Mouse (Mus musculus): ENCODE results near the gene Tfeb. TPM values are rescaled to one million over a fixed set of nuclear protein-coding genes. Genes with fewer than 3 reads are reported as not detected.

Tfeb gene
- polyA plus RNA-seq, 1 experiment from 2014 or later: 19.6 TPM

GRCm38 (mm10) chr17:47792098-47792863, 55.5 kb downstream of the Tfeb start:
- no peak overlapping the region for H3K4me2 ChIP-seq (replicated peaks; ENCODE audit: low read depth, low read length)
- ATAC-seq (ENCODE audit: low FRiP score, low TSS enrichment): peak; percentile 62
- no peak overlapping the region for H3K27ac ChIP-seq (ENCODE audit: low read length)
- no peaks in the 10 kb centered on the region for H3K9me3 ChIP-seq (ENCODE audit: low read length)
- H3K4me3 ChIP-seq (ENCODE audit: low read length): no peak overlapping the region
- peaks cover 23% of the 10 kb centered on the region for H3K4me1 ChIP-seq (ENCODE audit: insufficient read depth, low read length)
- no peaks in the 10 kb centered on the region for H3K27me3 ChIP-seq (ENCODE audit: insufficient read depth, low read length)
- no peaks in the 10 kb centered on the region for H3K36me3 ChIP-seq (ENCODE audit: insufficient read depth, low read length)
- 0 out of 2 replicates have a peak overlapping the region, but pooled peaks have one; percentile 1 for H3K9ac ChIP-seq (replicated peaks; ENCODE audit: low read length)
- WGBS: 20% methylated on average over 15 of the region's 15 CpGs

DNA sequence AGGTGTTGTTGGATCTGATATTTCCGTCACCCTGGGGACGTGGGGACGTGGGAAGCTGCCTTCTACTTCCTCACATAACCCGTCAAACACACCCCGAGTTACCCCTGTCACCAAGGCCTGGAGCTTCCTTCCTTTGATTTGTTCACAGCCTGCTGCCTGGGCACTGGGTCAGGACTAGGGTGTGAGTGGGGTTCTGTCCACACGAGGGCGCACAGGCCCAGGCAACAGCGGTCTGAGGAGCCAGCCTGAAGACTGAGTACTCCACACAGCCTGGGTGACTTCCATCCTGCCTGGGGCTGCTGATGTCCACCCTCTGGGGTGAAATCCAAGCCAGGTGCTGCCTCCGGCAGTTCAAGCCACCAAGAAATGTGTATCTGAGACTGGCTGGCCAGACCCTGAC, 56.5 kb downstream of the Tfeb start:
- Histone ChIP-seq H3K9ac (replicated peaks; ENCODE audit: low read length) (no peak overlapping the region), H3K27ac (ENCODE audit: low read length) (no peak overlapping the region), H3K4me2 (replicated peaks; ENCODE audit: low read depth, low read length) (no peak overlapping the region), H3K4me3 (ENCODE audit: low read length) (no peak overlapping the region), H3K4me1 (ENCODE audit: insufficient read depth, low read length) (peaks cover 16% of the 10 kb centered on the region), H3K36me3 (ENCODE audit: insufficient read depth, low read length) (no peaks in the 10 kb centered on the region), H3K9me3 (ENCODE audit: low read length) (no peaks in the 10 kb centered on the region), H3K27me3 (ENCODE audit: insufficient read depth, low read length) (no peaks in the 10 kb centered on the region)
- ATAC-seq (ENCODE audit: low FRiP score, low TSS enrichment): peak; percentile 81
- WGBS: 8% methylated on average over 9 of the region's 9 CpGs

DNA sequence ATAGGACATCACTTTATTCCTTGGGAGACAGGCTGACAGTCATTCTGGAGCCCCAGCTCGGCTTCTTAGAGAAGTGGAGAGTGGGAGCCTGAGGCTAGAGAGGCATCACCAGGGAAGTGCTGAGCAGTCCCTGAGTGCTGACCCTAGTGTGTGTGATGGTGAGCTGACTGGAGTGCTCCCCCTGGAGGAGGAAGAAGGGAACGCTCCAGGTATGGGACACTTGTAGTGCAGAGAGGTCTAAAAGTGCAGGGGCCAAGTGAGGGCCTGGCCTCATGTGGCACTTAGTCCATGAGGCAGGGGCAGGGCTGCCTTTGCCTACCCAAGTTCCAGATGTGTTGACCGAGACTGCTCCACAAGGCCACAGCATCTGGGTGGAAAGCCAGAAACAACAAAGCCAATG, 58.6 kb downstream of the Tfeb start:
- no peak overlapping the region for H3K4me3 ChIP-seq (ENCODE audit: low read length)
- no peak overlapping the region for H3K9ac ChIP-seq (replicated peaks; ENCODE audit: low read length)
- H3K4me1 ChIP-seq (ENCODE audit: insufficient read depth, low read length): peaks cover 16% of the 10 kb centered on the region
- no peaks in the 10 kb centered on the region for H3K27me3 ChIP-seq (ENCODE audit: insufficient read depth, low read length)
- no peaks in the 10 kb centered on the region for H3K36me3 ChIP-seq (ENCODE audit: insufficient read depth, low read length)
- 31% methylated on average over 3 of the region's 3 CpGs for WGBS
- no peak overlapping the region for H3K4me2 ChIP-seq (replicated peaks; ENCODE audit: low read depth, low read length)
- H3K9me3 ChIP-seq (ENCODE audit: low read length): no peaks in the 10 kb centered on the region
- H3K27ac ChIP-seq (ENCODE audit: low read length): no peak overlapping the region
- no peak for ATAC-seq (ENCODE audit: low FRiP score, low TSS enrichment)

GRCm38 (mm10) chr17:47796156-47796816, 59.5 kb downstream of the Tfeb start:
- Histone ChIP-seq H3K9ac (replicated peaks; ENCODE audit: low read length) (no peak overlapping the region), H3K9me3 (ENCODE audit: low read length) (no peaks in the 10 kb centered on the region), H3K4me1 (ENCODE audit: insufficient read depth, low read length) (peaks cover 16% of the 10 kb centered on the region), H3K4me3 (ENCODE audit: low read length) (no peak overlapping the region), H3K27me3 (ENCODE audit: insufficient read depth, low read length) (no peaks in the 10 kb centered on the region), H3K4me2 (replicated peaks; ENCODE audit: low read depth, low read length) (no peak overlapping the region), H3K36me3 (ENCODE audit: insufficient read depth, low read length) (no peaks in the 10 kb centered on the region), H3K27ac (ENCODE audit: low read length) (no peak overlapping the region)
- WGBS: 36% methylated on average over 16 of the region's 16 CpGs
- no peak for ATAC-seq (ENCODE audit: low FRiP score, low TSS enrichment)

DNA sequence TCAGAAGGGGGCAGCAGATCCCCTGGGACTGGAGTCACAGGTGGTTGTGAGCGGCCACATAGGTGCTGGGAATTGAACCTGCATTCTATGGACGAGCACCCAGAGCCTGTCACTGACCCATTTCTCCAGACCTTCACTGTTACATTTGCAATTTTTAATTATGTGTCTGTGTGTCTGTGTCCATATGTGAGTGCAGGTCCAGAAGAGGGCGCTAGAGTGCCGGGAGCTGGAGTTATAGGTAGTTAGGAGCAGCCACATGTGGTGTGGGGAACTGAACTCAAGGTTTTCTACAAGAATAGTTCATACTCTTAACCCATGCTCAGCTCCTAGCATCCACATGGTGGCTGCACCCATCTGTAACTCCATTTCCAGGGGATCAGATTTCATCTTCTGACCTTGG, 60.1 kb downstream of the Tfeb start:
- H3K4me3 ChIP-seq (ENCODE audit: low read length): no peak overlapping the region
- H3K4me1 ChIP-seq (ENCODE audit: insufficient read depth, low read length): peaks cover 16% of the 10 kb centered on the region
- no peaks in the 10 kb centered on the region for H3K9me3 ChIP-seq (ENCODE audit: low read length)
- H3K9ac ChIP-seq (replicated peaks; ENCODE audit: low read length): no peak overlapping the region
- H3K27me3 ChIP-seq (ENCODE audit: insufficient read depth, low read length): no peaks in the 10 kb centered on the region
- H3K36me3 ChIP-seq (ENCODE audit: insufficient read depth, low read length): no peaks in the 10 kb centered on the region
- ATAC-seq (ENCODE audit: low FRiP score, low TSS enrichment): no peak
- no peak overlapping the region for H3K27ac ChIP-seq (ENCODE audit: low read length)
- WGBS: 74% methylated on average over 4 of the region's 4 CpGs
- no peak overlapping the region for H3K4me2 ChIP-seq (replicated peaks; ENCODE audit: low read depth, low read length)

DNA sequence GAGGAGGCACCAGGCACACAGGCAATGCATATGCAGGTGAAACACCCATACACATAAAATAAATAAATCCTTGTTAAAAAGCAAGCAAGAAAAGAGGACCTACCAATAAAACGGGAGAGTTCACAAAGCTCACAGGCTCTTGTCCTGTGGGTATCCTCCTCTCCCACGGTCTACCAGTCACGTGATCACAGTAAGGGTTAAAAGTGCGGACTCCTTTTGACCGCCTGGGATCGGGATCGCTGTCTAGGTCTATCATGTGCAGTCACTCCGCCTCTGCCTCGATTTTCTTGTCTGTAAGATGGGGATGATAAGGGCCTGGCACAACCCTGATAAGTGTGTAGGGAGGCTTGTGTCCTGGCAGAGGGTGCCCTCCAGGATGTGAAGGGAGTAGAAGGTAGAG, 60.6 kb downstream of the Tfeb start:
- H3K4me1 ChIP-seq (ENCODE audit: insufficient read depth, low read length): peaks cover 15% of the 10 kb centered on the region
- H3K9me3 ChIP-seq (ENCODE audit: low read length): no peaks in the 10 kb centered on the region
- H3K27ac ChIP-seq (ENCODE audit: low read length): no peak overlapping the region
- ATAC-seq (ENCODE audit: low FRiP score, low TSS enrichment): no peak
- no peak overlapping the region for H3K4me3 ChIP-seq (ENCODE audit: low read length)
- H3K36me3 ChIP-seq (ENCODE audit: insufficient read depth, low read length): no peaks in the 10 kb centered on the region
- H3K4me2 ChIP-seq (replicated peaks; ENCODE audit: low read depth, low read length): no peak overlapping the region
- WGBS: 61% methylated on average over 9 of the region's 9 CpGs
- H3K27me3 ChIP-seq (ENCODE audit: insufficient read depth, low read length): no peaks in the 10 kb centered on the region
- no peak overlapping the region for H3K9ac ChIP-seq (replicated peaks; ENCODE audit: low read length)

- Histone ChIP-seq H3K27me3 (ENCODE audit: insufficient read depth, low read length) (peaks cover 16% of the 10 kb centered on the region; the same call in 1 of the 2 replicates), H3K27ac (ENCODE audit: low read length) (peak overlapping the region; percentile 69), H3K4me1 (ENCODE audit: insufficient read depth, low read length) (peaks cover 19% of the 10 kb centered on the region), H3K9ac (replicated peaks; ENCODE audit: low read length) (no peak overlapping the region), H3K9me3 (ENCODE audit: low read length) (no peaks in the 10 kb centered on the region; the same call in 1 of the 2 replicates), H3K4me2 (replicated peaks; ENCODE audit: low read depth, low read length) (no peak overlapping the region), H3K4me3 (ENCODE audit: low read length) (no peak overlapping the region), H3K36me3 (ENCODE audit: insufficient read depth, low read length) (no peaks in the 10 kb centered on the region)
- ATAC-seq (ENCODE audit: low FRiP score, low TSS enrichment): peak; percentile 64; the same call in 1 of the 2 replicates
- 10% methylated on average over 8 of the region's 8 CpGs for WGBS
Observed at GRCm38 (mm10) chr17:47802806-47803205, 66.0 kb downstream of the Tfeb start.

GRCm38 (mm10) chr17:47803662-47804061, 66.8 kb downstream of the Tfeb start:
- 81% methylated on average over 4 of the region's 4 CpGs for WGBS
- no peak overlapping the region for H3K4me2 ChIP-seq (replicated peaks; ENCODE audit: low read depth, low read length)
- H3K27me3 ChIP-seq (ENCODE audit: insufficient read depth, low read length): peaks cover 20% of the 10 kb centered on the region
- H3K9me3 ChIP-seq (ENCODE audit: low read length): no peaks in the 10 kb centered on the region; the same call in 1 of the 2 replicates
- H3K27ac ChIP-seq (ENCODE audit: low read length): no peak overlapping the region
- H3K9ac ChIP-seq (replicated peaks; ENCODE audit: low read length): no peak overlapping the region
- ATAC-seq (ENCODE audit: low FRiP score, low TSS enrichment): no peak
- no peaks in the 10 kb centered on the region for H3K36me3 ChIP-seq (ENCODE audit: insufficient read depth, low read length)
- H3K4me1 ChIP-seq (ENCODE audit: insufficient read depth, low read length): peaks cover 19% of the 10 kb centered on the region
- no peak overlapping the region for H3K4me3 ChIP-seq (ENCODE audit: low read length)

DNA sequence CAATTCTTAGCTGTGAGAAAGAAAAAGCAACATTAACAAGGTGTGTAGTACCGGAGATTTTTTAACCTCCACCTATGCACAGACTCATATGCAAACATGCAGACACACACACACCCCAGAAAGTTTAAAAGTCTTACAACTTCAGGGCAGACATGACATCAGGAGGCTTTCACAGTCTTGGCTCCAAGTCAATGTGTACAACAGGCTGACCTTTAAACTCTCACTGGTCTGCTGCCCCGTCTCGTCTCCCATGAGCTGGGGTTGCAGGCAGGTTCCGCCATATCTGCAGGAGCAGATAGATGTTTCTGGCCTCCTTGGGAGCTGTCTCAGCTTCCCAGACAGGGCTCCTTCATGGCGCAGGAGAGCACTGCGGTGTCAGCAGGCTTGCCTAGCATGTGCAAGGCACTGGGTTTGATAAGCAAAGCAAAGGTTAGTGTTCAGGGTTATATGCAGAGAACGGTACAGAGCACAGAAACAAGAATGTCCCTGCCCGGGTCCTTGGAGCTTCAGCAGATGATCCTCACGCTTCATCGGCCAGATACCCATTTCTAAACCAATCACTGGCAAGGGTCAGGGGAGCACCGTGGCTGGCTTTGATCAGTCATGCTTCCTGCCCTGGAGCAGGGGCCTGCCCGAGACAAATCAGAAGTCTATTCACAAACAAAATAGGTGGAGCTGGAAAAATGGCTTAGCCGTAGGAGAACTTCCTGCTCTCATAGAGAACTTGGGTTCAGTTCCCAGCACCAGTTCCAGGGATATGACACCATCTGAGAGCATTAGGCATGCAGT, 68.4 kb downstream of the Tfeb start:
- no peak overlapping the region; the same call in 1 of the 2 replicates for H3K9ac ChIP-seq (replicated peaks; ENCODE audit: low read length)
- peak; percentile 8; the same call in 1 of the 2 replicates for ATAC-seq (ENCODE audit: low FRiP score, low TSS enrichment)
- H3K4me2 ChIP-seq (replicated peaks; ENCODE audit: low read depth, low read length): no peak overlapping the region
- no peak overlapping the region; the same call in 1 of the 2 replicates for H3K27ac ChIP-seq (ENCODE audit: low read length)
- peaks cover 24% of the 10 kb centered on the region for H3K27me3 ChIP-seq (ENCODE audit: insufficient read depth, low read length)
- H3K36me3 ChIP-seq (ENCODE audit: insufficient read depth, low read length): no peaks in the 10 kb centered on the region
- 32% methylated on average over 13 of the region's 13 CpGs for WGBS
- no peak overlapping the region for H3K4me3 ChIP-seq (ENCODE audit: low read length)
- no peaks in the 10 kb centered on the region; the same call in 1 of the 2 replicates for H3K9me3 ChIP-seq (ENCODE audit: low read length)
- peaks cover 19% of the 10 kb centered on the region for H3K4me1 ChIP-seq (ENCODE audit: insufficient read depth, low read length)
